Mouse (Mus musculus) CH12F3 (cell line): ENCODE data around the gene Dnal4.

Experiments
- in situ Hi-C: fragments of 300-500 bp; cut with MboI; formaldehyde crosslinking; loops from 2 replicates; pipeline ENCODE4 v1.14.3; 2020; ENCODE audit warnings: low sequenced_read_pairs

Dnal4 gene

GRCm38 (mm10) chr15:79741173-79741858, 36.3 kb downstream of the Dnal4 start:
- in situ Hi-C loops, result no loop called here

DNA sequence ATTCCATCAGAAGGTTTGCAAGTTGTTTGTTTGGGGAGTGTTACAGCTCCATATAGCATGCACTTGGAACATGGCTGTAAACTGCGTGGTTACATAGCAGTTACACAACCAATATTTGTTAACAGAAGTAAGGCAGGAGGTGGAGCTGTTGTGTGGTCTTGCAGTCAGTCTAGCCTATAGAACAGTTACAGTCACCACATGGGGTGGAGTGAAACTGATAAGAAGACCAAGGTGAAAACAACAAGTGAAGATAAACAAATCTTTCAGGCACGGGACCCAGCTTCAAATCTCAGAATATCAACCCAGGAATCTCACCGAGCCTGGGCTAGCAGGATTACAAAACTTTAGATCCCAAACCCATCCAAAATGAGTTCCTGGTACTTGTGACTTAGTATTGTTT, 36.9 kb downstream of the Dnal4 start:
- in situ Hi-C loops, result no loop called here

DNA sequence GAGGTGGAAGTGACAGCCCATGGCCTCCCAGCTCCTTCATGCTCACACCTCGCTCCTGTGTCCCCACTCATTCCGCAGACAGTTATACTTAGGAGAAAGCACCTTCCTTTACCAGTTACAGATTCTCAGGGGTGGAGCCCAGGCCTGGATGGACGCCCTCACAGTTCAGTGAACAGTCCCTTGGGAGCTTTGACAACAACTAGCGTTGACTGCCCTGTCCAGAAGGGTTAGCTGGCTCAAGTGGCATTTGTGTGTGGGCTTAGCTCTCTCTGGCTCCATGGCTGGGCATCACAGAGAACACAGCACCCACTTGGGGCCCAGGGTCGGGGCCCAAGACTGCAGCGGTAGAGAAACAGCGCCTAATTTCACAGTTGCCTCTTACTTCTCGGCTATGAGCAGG, 43.3 kb downstream of the Dnal4 start:
- in situ Hi-C loops, result no loop called here

- in situ Hi-C loops, result no loop called here
Measured at GRCm38 (mm10) chr15:79733640-79734039, 44.0 kb downstream of the Dnal4 start.

- in situ Hi-C loops, result no loop called here
Measured at GRCm38 (mm10) chr15:79733192-79733591, 44.5 kb downstream of the Dnal4 start.

DNA sequence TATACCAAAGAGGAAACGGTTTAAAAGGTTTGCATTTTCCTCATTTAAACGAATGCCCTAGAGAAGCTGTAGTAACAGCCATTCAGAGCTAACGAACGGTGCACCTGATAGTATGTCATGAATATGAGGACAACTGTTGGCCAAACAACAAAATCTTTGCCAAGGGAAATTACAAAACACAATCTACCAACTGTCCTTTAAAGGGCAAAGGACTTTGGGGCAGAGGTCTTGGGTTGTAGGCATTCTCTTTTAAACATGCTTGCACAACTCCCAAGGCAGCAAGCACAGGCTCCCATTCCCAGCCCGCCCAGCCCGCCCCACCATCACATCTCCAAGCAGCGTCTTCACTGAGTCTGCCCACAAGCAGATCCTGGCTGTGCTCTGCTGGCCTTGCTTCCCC, 46.1 kb downstream of the Dnal4 start:
- in situ Hi-C loops, result no loop called here

GRCm38 (mm10) chr15:79728731-79729388, 48.8 kb downstream of the Dnal4 start:
- in situ Hi-C loops, result no loop called here

- in situ Hi-C loops, result no loop called here
Measured at GRCm38 (mm10) chr15:79728311-79728710, 49.3 kb downstream of the Dnal4 start.

DNA sequence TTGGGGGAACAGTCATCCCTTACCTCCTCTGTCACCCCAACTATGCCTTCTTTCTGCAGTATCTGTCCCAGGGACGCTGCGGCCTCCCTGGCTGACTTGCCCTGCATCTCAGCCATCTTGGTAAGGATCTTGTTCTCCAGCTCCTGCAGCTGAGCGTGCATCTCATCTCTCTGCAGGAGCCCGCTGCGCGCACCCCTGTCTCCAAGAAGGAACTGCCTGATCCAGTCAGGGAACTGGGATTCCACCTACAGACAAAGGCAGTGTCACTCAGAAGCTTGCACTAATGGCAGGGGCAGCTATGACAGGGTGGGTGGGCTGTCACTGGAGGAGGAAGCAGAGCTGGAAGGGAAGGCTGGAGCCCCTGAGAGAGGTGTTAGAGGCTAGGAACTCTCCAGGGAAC, 49.8 kb downstream of the Dnal4 start:
- in situ Hi-C loops, result no loop called here

DNA sequence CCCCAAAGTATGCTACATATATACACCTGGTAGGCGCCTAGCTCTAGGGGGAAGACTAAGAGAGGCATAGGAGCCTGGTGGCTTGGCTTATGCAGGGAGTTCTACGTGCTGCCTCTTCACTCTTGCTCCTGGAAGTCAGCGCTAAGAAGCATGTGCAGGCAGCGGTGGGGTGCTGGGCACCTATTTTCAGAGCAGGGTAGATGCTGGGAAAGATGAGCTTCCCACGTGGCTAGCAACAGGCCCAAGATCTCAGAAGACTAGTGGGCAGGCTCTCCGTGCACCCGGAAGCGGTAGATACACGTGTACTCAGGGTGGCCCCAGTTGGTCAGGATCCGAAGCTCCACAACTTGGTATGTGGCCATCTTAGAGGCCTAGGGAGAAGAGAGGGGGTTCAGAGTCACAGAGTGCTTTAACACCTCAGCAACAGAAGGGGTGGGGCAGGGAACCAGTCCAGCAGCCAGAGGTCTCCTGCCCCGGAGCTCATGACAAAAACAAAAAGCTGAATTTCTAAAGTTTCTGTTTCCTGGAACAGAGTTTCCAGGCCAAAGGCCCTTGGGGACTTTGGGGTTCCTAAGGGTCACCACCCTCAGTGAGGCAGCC, 52.4 kb downstream of the Dnal4 start:
- in situ Hi-C loops, result no loop called here

- in situ Hi-C loops, result no loop called here
Measured at GRCm38 (mm10) chr15:79723439-79723838, 54.2 kb downstream of the Dnal4 start.

DNA sequence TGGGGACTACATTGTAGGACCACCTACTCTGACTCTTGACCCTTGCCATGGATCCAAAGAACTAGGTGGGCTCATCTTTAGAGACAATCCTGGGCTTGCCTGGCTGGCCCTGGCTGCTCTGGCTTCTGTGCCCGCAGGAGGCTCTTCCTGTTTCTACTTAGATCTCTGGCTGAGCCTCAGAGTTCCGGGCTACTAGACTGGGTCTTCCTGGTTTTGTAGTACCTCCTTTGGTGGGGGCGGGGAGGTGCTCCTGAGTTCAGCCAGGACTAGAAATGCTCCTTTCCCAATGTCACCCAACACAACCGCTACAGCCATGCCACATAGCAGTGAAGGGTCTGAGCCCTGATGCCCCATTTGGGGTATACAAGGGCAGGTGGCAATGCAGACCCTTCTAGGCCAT, 56.9 kb downstream of the Dnal4 start:
- in situ Hi-C loops, result no loop called here

DNA sequence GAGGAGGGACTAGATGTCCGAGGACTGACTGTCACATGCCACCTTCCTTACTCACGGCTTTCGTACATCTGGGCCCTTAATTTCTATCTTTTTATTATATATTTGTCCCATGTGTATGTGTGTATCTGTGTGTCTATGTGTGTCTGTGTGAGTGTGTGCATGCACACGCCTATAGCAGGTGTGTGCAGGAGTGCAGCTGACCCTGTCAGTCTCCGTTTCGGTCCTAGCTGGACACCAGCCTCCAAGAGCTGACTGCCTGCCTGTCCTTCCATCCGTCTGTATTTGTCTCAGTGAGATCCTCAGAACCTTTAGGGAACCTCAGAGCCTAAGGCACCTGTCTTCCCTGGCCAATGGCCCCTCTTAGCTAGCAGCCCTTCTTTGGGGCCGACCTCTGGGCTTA, 57.4 kb downstream of the Dnal4 start:
- in situ Hi-C loops, result no loop called here

DNA sequence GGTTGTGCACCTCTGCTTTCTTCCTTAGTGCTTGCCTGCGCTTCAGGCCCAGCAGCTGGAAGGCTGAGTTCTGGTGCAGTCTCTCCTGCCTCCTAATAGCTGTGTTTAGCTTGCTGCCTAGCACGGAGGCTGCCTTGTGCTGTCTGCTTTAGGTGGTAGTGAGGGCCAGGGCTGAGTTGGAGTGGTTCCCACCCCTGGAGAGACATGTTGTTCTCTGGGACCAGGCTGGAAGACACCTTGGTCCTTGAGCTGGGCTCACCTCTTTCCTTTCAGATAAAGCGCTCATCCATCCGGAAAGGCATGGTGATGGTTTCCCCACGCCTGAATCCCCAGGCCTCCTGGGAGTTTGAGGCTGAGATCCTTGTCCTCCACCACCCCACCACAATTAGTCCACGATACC, 60.9 kb downstream of the Dnal4 start:
- in situ Hi-C loops, result no loop called here

DNA sequence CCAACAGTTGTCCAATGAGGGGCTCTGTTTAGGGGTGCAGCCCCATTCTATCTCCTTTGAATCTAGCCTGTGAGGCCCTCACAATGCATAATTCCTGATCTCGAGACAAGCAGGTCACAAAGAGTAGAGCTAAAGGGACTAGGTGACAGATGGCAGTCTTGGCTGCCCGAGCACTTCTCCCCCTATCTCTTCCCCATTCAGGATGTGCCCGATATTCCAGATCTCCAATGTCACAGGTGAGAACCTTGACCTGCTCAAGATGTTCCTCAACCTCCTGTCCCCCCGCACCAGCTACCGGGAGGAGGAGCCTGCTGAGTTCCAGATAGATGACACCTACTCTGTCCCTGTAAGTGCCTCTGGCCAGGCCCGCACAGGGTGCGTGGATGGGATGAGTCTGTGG, 62.0 kb downstream of the Dnal4 start:
- in situ Hi-C loops, result no loop called here
